Mouse (Mus musculus): ENCODE results near the gene Ptpro. TPM values are rescaled to one million over a fixed set of nuclear protein-coding genes. Genes with fewer than 3 reads are reported as not detected.

The Ptpro gene
- polyA plus RNA-seq, 1 experiment from 2014 or later: 2.0 TPM

DNA sequence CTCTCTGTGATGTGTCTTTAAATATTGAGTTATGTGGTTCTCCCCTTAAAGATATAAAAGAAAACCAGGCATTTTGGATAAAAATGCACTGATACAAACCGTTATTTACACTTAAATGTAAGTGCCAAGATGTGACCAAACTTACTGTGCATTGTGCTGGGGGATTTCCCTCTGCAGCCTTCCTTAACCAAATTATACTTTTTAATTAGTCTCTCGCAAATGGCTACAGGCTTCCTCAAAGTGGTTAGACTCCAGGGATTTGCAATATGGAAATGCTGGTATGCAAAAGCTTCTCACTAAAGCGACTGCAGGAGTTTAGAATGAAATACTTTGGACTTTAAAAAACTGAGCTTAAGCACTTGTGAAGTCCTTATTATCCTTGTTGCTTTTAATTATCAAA, 10.0 kb downstream of the Ptpro start:
- no peak for ATAC-seq (ENCODE audit: insufficient number of reproducible peaks, low FRiP score)
- no peak overlapping the region for H3K4me2 ChIP-seq
- no peak overlapping the region for H3K27ac ChIP-seq (ENCODE audit: poor library complexity, severe bottlenecking)
- H3K27me3 ChIP-seq (replicated peaks): no peaks in the 10 kb centered on the region
- no peaks in the 10 kb centered on the region for H3K4me1 ChIP-seq (replicated peaks)
- WGBS: 56% methylated on average over 3 of the region's 3 CpGs
- peaks cover 9% of the 10 kb centered on the region for H3K9me3 ChIP-seq (replicated peaks)
- H3K36me3 ChIP-seq: no peaks in the 10 kb centered on the region
- no peak overlapping the region for H3K9ac ChIP-seq
- H3K4me3 ChIP-seq: no peak overlapping the region

GRCm38 (mm10) chr6:137268019-137268418, 15.9 kb downstream of the Ptpro start:
- ATAC-seq (ENCODE audit: insufficient number of reproducible peaks, low FRiP score): no peak
- no peak overlapping the region for H3K9ac ChIP-seq
- H3K27me3 ChIP-seq (replicated peaks): 0 out of 2 replicates have a peak, but pooled peaks cover 3% of the 10 kb centered on the region
- no peak overlapping the region for H3K4me2 ChIP-seq
- H3K4me3 ChIP-seq: no peak overlapping the region
- H3K9me3 ChIP-seq (replicated peaks): no peaks in the 10 kb centered on the region
- H3K4me1 ChIP-seq (replicated peaks): no peaks in the 10 kb centered on the region
- 76% methylated on average over 8 of the region's 8 CpGs for WGBS
- H3K36me3 ChIP-seq: no peaks in the 10 kb centered on the region
- H3K27ac ChIP-seq (ENCODE audit: poor library complexity, severe bottlenecking): no peak overlapping the region

DNA sequence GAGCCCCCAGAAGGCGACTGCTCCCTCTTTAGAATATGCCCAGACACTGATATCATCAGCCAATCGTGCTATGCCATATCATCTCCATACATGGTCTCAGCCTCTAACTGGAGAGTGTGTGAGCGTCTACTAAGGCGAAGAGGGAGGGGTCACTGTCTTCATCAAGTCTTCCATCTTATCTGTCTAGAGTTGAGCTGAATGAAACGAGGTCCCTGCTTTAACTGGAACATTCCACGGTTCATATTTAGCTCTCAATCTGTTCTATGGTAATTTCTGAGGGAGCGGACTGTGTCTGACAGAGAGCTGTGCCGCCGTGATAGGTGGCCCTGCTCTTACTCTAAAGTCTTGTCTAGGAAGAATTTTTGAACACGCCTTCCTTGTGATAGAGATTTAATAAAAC, 16.5 kb downstream of the Ptpro start:
- WGBS: 76% methylated on average over 10 of the region's 10 CpGs
- no peak overlapping the region for H3K4me2 ChIP-seq
- 0 out of 2 replicates have a peak, but pooled peaks cover 3% of the 10 kb centered on the region for H3K27me3 ChIP-seq (replicated peaks)
- H3K27ac ChIP-seq (ENCODE audit: poor library complexity, severe bottlenecking): no peak overlapping the region
- no peak overlapping the region for H3K9ac ChIP-seq
- no peaks in the 10 kb centered on the region for H3K4me1 ChIP-seq (replicated peaks)
- H3K4me3 ChIP-seq: no peak overlapping the region
- H3K9me3 ChIP-seq (replicated peaks): no peaks in the 10 kb centered on the region
- no peak for ATAC-seq (ENCODE audit: insufficient number of reproducible peaks, low FRiP score)
- H3K36me3 ChIP-seq: no peaks in the 10 kb centered on the region

GRCm38 (mm10) chr6:137272513-137272912, 20.4 kb downstream of the Ptpro start:
- H3K4me2 ChIP-seq: no peak overlapping the region
- H3K27me3 ChIP-seq (replicated peaks): 0 out of 2 replicates have a peak, but pooled peaks cover 3% of the 10 kb centered on the region
- H3K9me3 ChIP-seq (replicated peaks): no peaks in the 10 kb centered on the region
- 87% methylated on average over 8 of the region's 8 CpGs for WGBS
- no peak overlapping the region for H3K4me3 ChIP-seq
- H3K27ac ChIP-seq (ENCODE audit: poor library complexity, severe bottlenecking): no peak overlapping the region
- ATAC-seq (ENCODE audit: insufficient number of reproducible peaks, low FRiP score): no peak
- H3K4me1 ChIP-seq (replicated peaks): no peaks in the 10 kb centered on the region
- H3K9ac ChIP-seq: no peak overlapping the region
- H3K36me3 ChIP-seq: no peaks in the 10 kb centered on the region

DNA sequence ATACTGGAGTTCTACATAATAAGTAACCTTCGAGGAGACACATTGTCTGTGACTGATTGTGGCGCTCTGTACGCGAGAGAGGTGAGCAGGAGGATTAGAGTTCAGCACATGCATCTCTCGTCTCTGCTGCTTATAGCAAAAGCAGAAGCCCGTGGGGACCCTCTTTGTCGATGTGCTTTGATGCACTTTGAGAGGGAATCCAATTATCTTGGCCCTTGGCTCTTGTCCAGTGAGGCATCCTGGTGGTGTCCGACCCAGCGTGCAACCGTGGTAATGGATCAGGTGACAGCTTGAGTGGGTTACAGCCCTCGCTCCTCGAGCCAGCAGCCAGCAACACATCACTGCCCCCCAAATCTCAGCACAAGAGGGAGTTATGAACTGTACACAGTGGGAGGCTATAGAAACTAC, 25.5 kb downstream of the Ptpro start:
- H3K9ac ChIP-seq: no peak overlapping the region
- no peak overlapping the region for H3K27ac ChIP-seq (ENCODE audit: poor library complexity, severe bottlenecking)
- H3K4me2 ChIP-seq: no peak overlapping the region
- H3K4me1 ChIP-seq (replicated peaks): no peaks in the 10 kb centered on the region
- H3K4me3 ChIP-seq: no peak overlapping the region
- no peaks in the 10 kb centered on the region for H3K36me3 ChIP-seq
- H3K27me3 ChIP-seq (replicated peaks): 0 out of 2 replicates have a peak, but pooled peaks cover 3% of the 10 kb centered on the region
- 70% methylated on average over 12 of the region's 12 CpGs for WGBS
- H3K9me3 ChIP-seq (replicated peaks): no peaks in the 10 kb centered on the region
- ATAC-seq (ENCODE audit: insufficient number of reproducible peaks, low FRiP score): no peak

GRCm38 (mm10) chr6:137279576-137279975, 27.5 kb downstream of the Ptpro start:
- no peaks in the 10 kb centered on the region for H3K9me3 ChIP-seq (replicated peaks)
- 82% methylated on average over 7 of the region's 7 CpGs for WGBS
- no peak for ATAC-seq (ENCODE audit: insufficient number of reproducible peaks, low FRiP score)

GRCm38 (mm10) chr6:137281541-137282049, 29.5 kb downstream of the Ptpro start:
- Histone ChIP-seq H3K36me3 (no peaks in the 10 kb centered on the region), H3K27me3 (replicated peaks) (no peaks in the 10 kb centered on the region), H3K27ac (ENCODE audit: poor library complexity, severe bottlenecking) (no peak overlapping the region), H3K4me1 (replicated peaks) (no peaks in the 10 kb centered on the region), H3K4me2 (no peak overlapping the region), H3K9me3 (replicated peaks) (no peaks in the 10 kb centered on the region), H3K4me3 (no peak overlapping the region), H3K9ac (no peak overlapping the region)
- no peak for ATAC-seq (ENCODE audit: insufficient number of reproducible peaks, low FRiP score)
- WGBS: 78% methylated on average over 6 of the region's 6 CpGs

More at GRCm38 (mm10) chr6:137279576-137279975, 27.5 kb downstream of the Ptpro start:
- Histone ChIP-seq H3K36me3 (no peaks in the 10 kb centered on the region), H3K27me3 (replicated peaks) (no peaks in the 10 kb centered on the region), H3K9ac (no peak overlapping the region), H3K4me3 (no peak overlapping the region), H3K4me2 (no peak overlapping the region), H3K4me1 (replicated peaks) (no peaks in the 10 kb centered on the region), H3K27ac (ENCODE audit: poor library complexity, severe bottlenecking) (no peak overlapping the region)

DNA sequence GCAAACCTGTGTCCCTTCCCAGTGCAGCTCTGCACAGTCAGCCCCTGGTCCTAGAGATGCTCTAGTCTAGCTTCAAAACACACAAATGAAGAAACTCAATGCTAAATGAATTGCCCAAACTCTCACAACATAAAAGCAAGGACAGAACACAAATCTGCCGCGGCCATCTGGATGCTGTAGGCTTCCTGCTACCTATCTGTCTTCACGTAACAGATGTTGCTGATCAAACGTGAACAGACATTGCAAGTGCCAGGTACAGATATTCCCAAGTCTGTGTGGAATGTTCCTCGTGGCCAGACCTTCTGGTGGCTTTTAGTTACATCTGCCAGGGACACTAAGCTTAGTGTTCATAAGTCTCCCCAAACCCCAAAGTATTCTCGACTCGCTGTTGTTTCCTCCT, 29.9 kb downstream of the Ptpro start:
- H3K27me3 ChIP-seq (replicated peaks): no peaks in the 10 kb centered on the region
- no peak for ATAC-seq (ENCODE audit: insufficient number of reproducible peaks, low FRiP score)
- H3K9ac ChIP-seq: no peak overlapping the region
- no peaks in the 10 kb centered on the region for H3K9me3 ChIP-seq (replicated peaks)
- H3K36me3 ChIP-seq: no peaks in the 10 kb centered on the region
- H3K4me2 ChIP-seq: no peak overlapping the region
- 68% methylated on average over 7 of the region's 7 CpGs for WGBS
- no peak overlapping the region for H3K4me3 ChIP-seq
- H3K4me1 ChIP-seq (replicated peaks): no peaks in the 10 kb centered on the region
- H3K27ac ChIP-seq (ENCODE audit: poor library complexity, severe bottlenecking): no peak overlapping the region

- no peak overlapping the region for H3K27ac ChIP-seq (ENCODE audit: poor library complexity, severe bottlenecking)
- no peaks in the 10 kb centered on the region for H3K9me3 ChIP-seq (replicated peaks)
- no peaks in the 10 kb centered on the region for H3K36me3 ChIP-seq
- no peak overlapping the region for H3K4me3 ChIP-seq
- no peak overlapping the region for H3K9ac ChIP-seq
- ATAC-seq (ENCODE audit: insufficient number of reproducible peaks, low FRiP score): no peak
- no peaks in the 10 kb centered on the region for H3K27me3 ChIP-seq (replicated peaks)
- WGBS: 87% methylated on average over 6 of the region's 6 CpGs
- no peak overlapping the region for H3K4me2 ChIP-seq
- no peaks in the 10 kb centered on the region for H3K4me1 ChIP-seq (replicated peaks)
These were observed 34.3 kb downstream of the Ptpro start for GRCm38 (mm10) chr6:137286376-137286775.

GRCm38 (mm10) chr6:137287788-137288187, 35.7 kb downstream of the Ptpro start:
- 89% methylated on average over 7 of the region's 7 CpGs for WGBS
- H3K27ac ChIP-seq (ENCODE audit: poor library complexity, severe bottlenecking): no peak overlapping the region
- no peaks in the 10 kb centered on the region for H3K9me3 ChIP-seq (replicated peaks)
- no peak overlapping the region for H3K9ac ChIP-seq
- no peak overlapping the region for H3K4me2 ChIP-seq
- no peaks in the 10 kb centered on the region for H3K36me3 ChIP-seq
- no peak for ATAC-seq (ENCODE audit: insufficient number of reproducible peaks, low FRiP score)
- H3K4me1 ChIP-seq (replicated peaks): no peaks in the 10 kb centered on the region
- H3K4me3 ChIP-seq: no peak overlapping the region
- H3K27me3 ChIP-seq (replicated peaks): no peaks in the 10 kb centered on the region

- no peak overlapping the region for H3K4me3 ChIP-seq
- H3K27me3 ChIP-seq (replicated peaks): no peaks in the 10 kb centered on the region
- H3K36me3 ChIP-seq: no peaks in the 10 kb centered on the region
- H3K4me1 ChIP-seq (replicated peaks): no peaks in the 10 kb centered on the region
- no peak overlapping the region for H3K9ac ChIP-seq
- H3K4me2 ChIP-seq: no peak overlapping the region
- no peak for ATAC-seq (ENCODE audit: insufficient number of reproducible peaks, low FRiP score)
- no peaks in the 10 kb centered on the region for H3K9me3 ChIP-seq (replicated peaks)
- H3K27ac ChIP-seq (ENCODE audit: poor library complexity, severe bottlenecking): no peak overlapping the region
- WGBS: 85% methylated on average over 5 of the region's 5 CpGs
These were observed 36.1 kb downstream of the Ptpro start for GRCm38 (mm10) chr6:137288264-137288663.

GRCm38 (mm10) chr6:137292421-137292820, 40.3 kb downstream of the Ptpro start:
- Histone ChIP-seq H3K4me2 (no peak overlapping the region), H3K4me1 (replicated peaks) (no peaks in the 10 kb centered on the region), H3K4me3 (no peak overlapping the region), H3K9ac (no peak overlapping the region), H3K36me3 (no peaks in the 10 kb centered on the region), H3K27me3 (replicated peaks) (no peaks in the 10 kb centered on the region), H3K9me3 (replicated peaks) (no peaks in the 10 kb centered on the region), H3K27ac (ENCODE audit: poor library complexity, severe bottlenecking) (no peak overlapping the region)
- WGBS: 63% methylated on average over 2 of the region's 2 CpGs
- no peak for ATAC-seq (ENCODE audit: insufficient number of reproducible peaks, low FRiP score)
